Mouse (Mus musculus) neural tube, embryonic 14.5 days (tissue): ENCODE measurements around the gene Baiap2. TPM values are rescaled to one million over a fixed set of nuclear protein-coding genes. Genes with fewer than 3 reads are reported as not detected.

ENCODE experiments used
- ATAC-seq: fragments of 200-750 bp; cut with Nextera tagmentation; 2 replicates; pipeline ENCODE4 v1.8.0; 2017; ENCODE audit warnings: low read depth, mild to moderate bottlenecking, moderate TSS enrichment, moderate library complexity
- H3K27ac ChIP-seq: fragments of 300-500 bp; sonication (generic); 2 replicates; pipeline ENCODE4 v1.5.1; 2014; ENCODE audit warnings: low read depth, mild to moderate bottlenecking, control low read depth, low read length, moderate library complexity, mixed read lengths
- H3K27me3 ChIP-seq: fragments of 300-500 bp; sonication (generic); 2 replicates; pipeline ENCODE4 v1.6.1; 2014; ENCODE audit warnings: low read length; ENCODE audit not compliant: control insufficient read depth, insufficient read depth
- H3K36me3 ChIP-seq: fragments of 300-500 bp; sonication (generic); 2 replicates; pipeline ENCODE4 v1.6.1; 2014; ENCODE audit warnings: low read length, mixed read lengths; ENCODE audit not compliant: control insufficient read depth, insufficient read depth
- H3K4me1 ChIP-seq: fragments of 300-500 bp; sonication (generic); 2 replicates; pipeline ENCODE4 v1.6.1; 2014; ENCODE audit warnings: low read length; ENCODE audit not compliant: control insufficient read depth, insufficient read depth
- H3K4me2 ChIP-seq: fragments of 300-500 bp; sonication (generic); 2 replicates; pipeline ENCODE4 v1.6.1; 2014; ENCODE audit warnings: mild to moderate bottlenecking, low read depth, low read length, control low read depth
- H3K4me3 ChIP-seq: fragments of 300-500 bp; sonication (generic); 2 replicates; pipeline ENCODE4 v1.5.1; 2014; ENCODE audit warnings: low read depth, low read length, control low read depth, mixed read lengths
- H3K9ac ChIP-seq: fragments of 300-500 bp; sonication (generic); replicated peaks from 2 replicates; pipeline ENCODE4 v1.6.1; 2014; ENCODE audit warnings: low read depth, mild to moderate bottlenecking, control low read depth, low read length, mixed read lengths
- H3K9me3 ChIP-seq: fragments of 300-500 bp; sonication (generic); 2 replicates; pipeline ENCODE4 v1.6.1; 2016; ENCODE audit warnings: low read length; ENCODE audit not compliant: control insufficient read depth
- WGBS: fragments of 180-500 bp; shearing (Covaris S2); extraction: QIAGEN DNeasy Blood & Tissue Kit; methylation state at CpG from one replicate; pipeline ENCODE4 v1.1.7; 2014; 5-methylcytosine and 5-hydroxymethylcytosine counted together
- polyA plus RNA-seq: library from polyadenylated mRNA; unstranded; fragments of >200 nt; fragmentation: Nextera tagmentation; extraction: Ambion mirVana; gene quantifications from 2 replicates; pipeline ENCODE4 v1.2.1, GENCODE M21; 2014

Baiap2 gene
- polyA plus RNA-seq, 1 experiment from 2014 or later, result 13.7 TPM

- Histone ChIP-seq H3K36me3 (peaks cover 22% of the 10 kb centered on the region), H3K9ac (no peak overlapping the region), H3K4me1 (peaks cover 8% of the 10 kb centered on the region), H3K4me2 (no peak overlapping the region), H3K4me3 (no peak overlapping the region), H3K27me3 (no peaks in the 10 kb centered on the region), H3K9me3 (no peaks in the 10 kb centered on the region), H3K27ac (no peak overlapping the region)
- WGBS, result 95% methylated on average over 1 of the region's 1 CpGs
- no peak for ATAC-seq
Observed at GRCm38 (mm10) chr11:120008501-120008900, 65.9 kb downstream of the Baiap2 start.

- peaks cover 22% of the 10 kb centered on the region for H3K36me3 ChIP-seq
- ATAC-seq, result no peak
- H3K4me3 ChIP-seq, result no peak overlapping the region
- H3K9ac ChIP-seq, result no peak overlapping the region
- no peak overlapping the region for H3K27ac ChIP-seq
- no peaks in the 10 kb centered on the region for H3K27me3 ChIP-seq
- no peaks in the 10 kb centered on the region for H3K9me3 ChIP-seq
- peaks cover 8% of the 10 kb centered on the region for H3K4me1 ChIP-seq
- 85% methylated on average over 8 of the region's 8 CpGs for WGBS
- H3K4me2 ChIP-seq, result no peak overlapping the region
Observed at GRCm38 (mm10) chr11:120008956-120009355, 66.4 kb downstream of the Baiap2 start.

DNA sequence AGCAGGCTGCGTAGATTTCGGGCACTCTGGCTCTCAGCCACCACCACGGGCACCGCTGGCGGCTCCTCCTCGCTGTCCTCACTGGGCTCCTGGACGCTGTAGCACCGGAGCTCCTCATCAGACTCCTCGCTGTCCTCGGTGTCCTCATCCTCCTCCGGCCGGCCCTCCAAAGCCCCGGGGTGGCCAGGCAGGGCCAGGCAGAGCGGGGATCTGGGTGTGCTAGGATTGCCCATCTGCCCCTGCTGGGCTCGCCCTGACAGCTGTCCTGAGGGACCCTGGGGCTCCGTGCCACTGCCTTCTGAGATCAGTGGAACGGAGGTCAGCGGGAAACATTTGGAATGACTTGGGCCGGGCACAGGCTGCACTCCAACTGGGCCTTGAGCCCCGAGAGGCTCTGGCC is 67.4 kb downstream of the Baiap2 start:
- Histone ChIP-seq H3K36me3 (peaks cover 28% of the 10 kb centered on the region), H3K27ac (no peak overlapping the region)

GRCm38 (mm10) chr11:120011114-120011760 is 68.7 kb downstream of the Baiap2 start:
- no peak overlapping the region for H3K27ac ChIP-seq
- H3K9me3 ChIP-seq, result no peaks in the 10 kb centered on the region
- H3K4me3 ChIP-seq, result no peak overlapping the region
- ATAC-seq, result no peak
- H3K4me2 ChIP-seq, result 0 out of 2 replicates have a peak overlapping the region, but pooled peaks have one; percentile 16
- peaks cover 8% of the 10 kb centered on the region for H3K4me1 ChIP-seq
- H3K9ac ChIP-seq, result no peak overlapping the region
- H3K27me3 ChIP-seq, result no peaks in the 10 kb centered on the region
- H3K36me3 ChIP-seq, result peaks cover 28% of the 10 kb centered on the region
- 70% methylated on average over 11 of the region's 11 CpGs for WGBS

More for the DNA sequence above, 67.4 kb downstream of the Baiap2 start:
- H3K4me2 ChIP-seq, result no peak overlapping the region
- 84% methylated on average over 20 of the region's 20 CpGs for WGBS
- H3K4me1 ChIP-seq, result peaks cover 8% of the 10 kb centered on the region
- ATAC-seq, result no peak
- no peak overlapping the region for H3K9ac ChIP-seq
- H3K9me3 ChIP-seq, result no peaks in the 10 kb centered on the region
- H3K27me3 ChIP-seq, result no peaks in the 10 kb centered on the region
- H3K4me3 ChIP-seq, result no peak overlapping the region

GRCm38 (mm10) chr11:120011761-120012560 is 69.4 kb downstream of the Baiap2 start:
- no peaks in the 10 kb centered on the region for H3K27me3 ChIP-seq
- H3K9me3 ChIP-seq, result no peaks in the 10 kb centered on the region
- 45% methylated on average over 43 of the region's 43 CpGs for WGBS
- H3K9ac ChIP-seq, result no peak overlapping the region
- no peak overlapping the region for H3K27ac ChIP-seq
- peaks cover 8% of the 10 kb centered on the region for H3K4me1 ChIP-seq
- ATAC-seq, result peak; percentile 39; the same call in 1 of the 2 replicates
- peaks cover 28% of the 10 kb centered on the region for H3K36me3 ChIP-seq
- H3K4me3 ChIP-seq, result no peak overlapping the region
- peak overlapping the region; percentile 16; the same call in 1 of the 2 replicates for H3K4me2 ChIP-seq

DNA sequence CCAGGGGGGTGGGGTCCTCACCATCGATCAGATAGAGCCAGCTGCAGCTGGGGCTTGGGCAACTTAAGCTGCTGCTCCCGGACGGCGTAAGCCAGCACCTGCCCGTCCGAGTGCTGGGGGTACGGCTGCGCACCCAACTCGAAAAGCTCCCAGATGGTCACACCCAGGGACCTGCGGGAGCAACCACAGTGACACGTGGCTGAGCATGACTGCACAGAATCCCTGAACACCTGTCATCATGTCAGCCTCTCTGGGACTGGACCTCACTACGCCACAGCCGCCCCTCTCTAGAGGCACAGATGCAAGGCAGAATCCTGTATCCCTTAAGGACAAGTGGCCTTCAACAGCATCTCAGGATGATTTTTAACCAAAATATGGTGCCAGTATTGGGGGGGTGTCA is 70.1 kb downstream of the Baiap2 start:
- Histone ChIP-seq H3K4me3 (no peak overlapping the region), H3K36me3 (peaks cover 28% of the 10 kb centered on the region), H3K27ac (no peak overlapping the region), H3K27me3 (no peaks in the 10 kb centered on the region), H3K4me1 (peaks cover 8% of the 10 kb centered on the region), H3K9me3 (no peaks in the 10 kb centered on the region), H3K9ac (no peak overlapping the region), H3K4me2 (no peak overlapping the region)
- ATAC-seq, result peak; percentile 7; the same call in 1 of the 2 replicates
- 69% methylated on average over 13 of the region's 13 CpGs for WGBS

GRCm38 (mm10) chr11:120013174-120013711 is 70.7 kb downstream of the Baiap2 start:
- H3K4me1 ChIP-seq, result peaks cover 8% of the 10 kb centered on the region
- H3K4me3 ChIP-seq, result peak overlapping the region; percentile 13; the same call in 1 of the 2 replicates
- ATAC-seq, result peak; percentile 71
- H3K27me3 ChIP-seq, result no peaks in the 10 kb centered on the region
- peaks cover 23% of the 10 kb centered on the region for H3K36me3 ChIP-seq
- no peak overlapping the region for H3K27ac ChIP-seq
- WGBS, result 13% methylated on average over 21 of the region's 21 CpGs
- H3K4me2 ChIP-seq, result peak overlapping the region; percentile 40; the same call in 1 of the 2 replicates
- H3K9ac ChIP-seq, result peak overlapping the region; percentile 39
- no peaks in the 10 kb centered on the region for H3K9me3 ChIP-seq

DNA sequence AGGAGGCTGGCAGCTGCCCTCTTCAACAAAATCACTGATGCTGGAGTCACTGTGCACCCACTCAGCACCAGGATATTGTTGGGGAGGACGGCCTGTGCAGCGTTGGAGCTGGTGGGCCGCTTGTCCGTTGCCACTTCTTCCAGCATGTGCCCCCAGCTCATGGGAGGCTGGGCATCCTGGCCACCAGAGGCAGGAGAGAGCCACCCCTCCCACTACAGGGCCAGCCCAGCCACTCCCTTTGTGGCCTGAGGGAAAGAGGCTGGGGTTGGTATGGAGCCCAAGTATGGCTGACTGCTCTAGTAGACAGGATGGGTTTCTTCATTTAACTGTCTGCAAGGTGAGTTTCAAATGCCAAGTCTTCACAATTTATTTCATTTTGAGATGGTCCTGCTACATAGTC is 72.2 kb downstream of the Baiap2 start:
- Histone ChIP-seq H3K36me3 (peaks cover 21% of the 10 kb centered on the region), H3K27ac (no peak overlapping the region), H3K4me1 (peaks cover 8% of the 10 kb centered on the region), H3K4me2 (no peak overlapping the region; the same call in 1 of the 2 replicates), H3K9me3 (no peaks in the 10 kb centered on the region), H3K4me3 (no peak overlapping the region), H3K9ac (no peak overlapping the region), H3K27me3 (no peaks in the 10 kb centered on the region)
- ATAC-seq, result no peak
- 91% methylated on average over 4 of the region's 4 CpGs for WGBS

DNA sequence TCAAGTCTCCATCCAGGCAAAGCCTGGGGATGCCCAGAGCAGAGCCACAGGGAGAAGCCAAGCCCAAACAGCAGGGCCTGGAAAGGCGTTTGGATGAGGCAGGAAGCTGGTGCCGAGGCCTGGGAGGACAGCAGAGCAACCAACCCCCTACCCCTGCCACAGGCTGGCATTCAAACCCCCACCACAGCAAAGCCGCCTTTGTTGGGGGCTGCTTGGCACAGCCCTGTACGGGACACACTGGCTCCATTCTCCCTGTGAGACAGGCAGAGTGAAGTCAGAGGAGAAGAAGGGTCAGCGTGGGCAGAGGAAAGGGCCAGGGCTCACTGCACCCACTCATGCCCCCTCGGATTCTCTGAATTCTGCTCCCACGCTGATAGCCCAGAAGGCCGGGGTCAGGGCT is 74.4 kb downstream of the Baiap2 start:
- H3K27me3 ChIP-seq, result no peaks in the 10 kb centered on the region
- H3K4me1 ChIP-seq, result peaks cover 5% of the 10 kb centered on the region; the same call in 1 of the 2 replicates
- WGBS, result 79% methylated on average over 8 of the region's 8 CpGs
- no peaks in the 10 kb centered on the region for H3K9me3 ChIP-seq
- H3K36me3 ChIP-seq, result peaks cover 10% of the 10 kb centered on the region; the same call in 1 of the 2 replicates
- ATAC-seq, result no peak
- H3K4me2 ChIP-seq, result no peak overlapping the region
- no peak overlapping the region for H3K9ac ChIP-seq
- H3K4me3 ChIP-seq, result no peak overlapping the region; the same call in 1 of the 2 replicates
- H3K27ac ChIP-seq, result no peak overlapping the region
